Mouse (Mus musculus): ENCODE data around the gene Klk5.

DNA sequence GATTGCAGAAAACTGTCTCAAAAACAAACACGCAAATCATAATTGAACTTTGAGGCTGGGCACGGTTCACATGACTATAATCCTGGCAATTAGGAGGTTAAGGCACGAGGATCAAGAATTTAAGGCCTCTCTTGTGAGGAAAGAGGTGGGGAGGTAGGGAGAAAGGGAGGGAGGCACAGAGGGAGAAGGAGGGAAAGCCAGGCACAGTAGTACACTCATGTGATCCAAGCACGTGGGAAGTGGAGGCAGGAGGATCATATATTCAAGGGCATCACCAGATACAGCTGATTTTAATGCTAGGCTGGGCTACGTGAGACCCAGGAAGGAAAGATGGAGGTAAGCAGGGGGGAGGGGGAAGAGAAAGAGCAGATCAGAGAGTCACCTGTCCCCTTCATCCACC, 49.6 kb downstream of the Klk5 start:
- TF ChIP-seq CTCF (conservative IDR thresholded peaks at IDR 0.05; ENCODE audit: low read length) = no peak
- TF ChIP-seq NANOG (IDR thresholded peaks at IDR 0.05; ENCODE audit: borderline replicate concordance, low read length) = no peak
- TF ChIP-seq POU5F1 (IDR thresholded peaks at IDR 0.05; ENCODE audit: borderline replicate concordance, low read length) = no peak

Measured in E14TG2a.4 (cell line).